Mouse (Mus musculus) limb, embryonic 14.5 days (tissue): Measurements from ENCODE around the gene Amdhd2. TPM values are rescaled to one million over a fixed set of nuclear protein-coding genes. Genes with fewer than 3 reads are reported as not detected.
"Not testable (repeated sequence)": the region's sequence is repeated elsewhere in the genome, so short reads cannot be mapped to it uniquely, and the experiment has no call there.

Experiments
- ATAC-seq: fragments of 200-750 bp; cut with Nextera tagmentation; 2 replicates; pipeline ENCODE4 v1.8.0; 2017; ENCODE audit warnings: low read depth, moderate number of reproducible peaks, moderate TSS enrichment; ENCODE audit not compliant: low FRiP score
- DNase-seq: peaks from one replicate; pipeline ENCODE4 v3.0.0-alpha.2; 2015; ENCODE audit warnings: low spot score
- H3K27ac ChIP-seq: fragments of 300-500 bp; sonication (generic); replicated peaks from 2 replicates; pipeline ENCODE4 v1.5.1; 2014; ENCODE audit warnings: low read depth, mild to moderate bottlenecking, low read length, moderate library complexity, mixed read lengths
- H3K27me3 ChIP-seq: fragments of 300-500 bp; sonication (generic); 2 replicates; pipeline ENCODE4 v1.6.1; 2014; ENCODE audit warnings: low read length, mixed read lengths; ENCODE audit not compliant: control insufficient read depth, insufficient read depth
- H3K36me3 ChIP-seq: fragments of 300-500 bp; sonication (generic); 2 replicates; pipeline ENCODE4 v1.6.1; 2014; ENCODE audit warnings: mild to moderate bottlenecking, low read length, moderate library complexity, mixed read lengths; ENCODE audit not compliant: control insufficient read depth, insufficient read depth
- H3K4me1 ChIP-seq: fragments of 300-500 bp; sonication (generic); 2 replicates; pipeline ENCODE4 v1.6.1; 2014; ENCODE audit warnings: antibody characterized with exemption, low read length, mixed read lengths; ENCODE audit not compliant: control insufficient read depth, insufficient read depth
- H3K4me2 ChIP-seq: fragments of 300-500 bp; sonication (generic); replicated peaks from 2 replicates; pipeline ENCODE4 v1.6.1; 2014; ENCODE audit warnings: low read depth, mild to moderate bottlenecking, low read length, moderate library complexity; ENCODE audit not compliant: severe bottlenecking
- H3K4me3 ChIP-seq: fragments of 300-500 bp; sonication (generic); replicated peaks from 2 replicates; pipeline ENCODE4 v1.5.1; 2014; ENCODE audit warnings: low read length
- H3K9ac ChIP-seq: fragments of 300-500 bp; sonication (generic); 2 replicates; pipeline ENCODE4 v1.6.1; 2014; ENCODE audit warnings: mild to moderate bottlenecking, low read depth, low read length, moderate library complexity; ENCODE audit not compliant: severe bottlenecking
- H3K9me3 ChIP-seq: fragments of 300-500 bp; sonication (generic); 2 replicates; pipeline ENCODE4 v1.6.1; 2016; ENCODE audit warnings: low read length; ENCODE audit not compliant: control insufficient read depth
- POLR2A ChIP-seq: fragments of 200-500 bp; IDR thresholded peaks from 2 replicates; pipeline ENCODE4 v1.8.0; 2012; ENCODE audit warnings: inconsistent platforms, mild to moderate bottlenecking, moderate library complexity, borderline replicate concordance; ENCODE audit not compliant: insufficient read depth, insufficient read length; ENCODE audit errors: extremely low read depth
- WGBS: fragments of 180-500 bp; shearing (Covaris S2); extraction: QIAGEN DNeasy Blood & Tissue Kit; methylation state at CpG from one replicate; pipeline ENCODE4 v1.1.7; 2014; 5-methylcytosine and 5-hydroxymethylcytosine counted together
- polyA plus RNA-seq, 2 experiments: library from polyadenylated mRNA; depleted of rRNA in 1 of 2; stranded (reverse) in 1 of 2; unstranded in 1 of 2; fragments of >200 nt; fragmentation: Nextera tagmentation in 1 of 2; extraction: Ambion mirVana in 1 of 2; gene quantifications; 2 replicates each; pipeline versions ENCODE4 v1.2.1 to v1.2.3; 2012 to 2014

The Amdhd2 gene
- polyA plus RNA-seq, 2 experiments, result 27.4 to 31.2 TPM

- Histone ChIP-seq H3K9me3 (no peaks in the 10 kb centered on the region), H3K4me2 (no peak overlapping the region), H3K36me3 (no peaks in the 10 kb centered on the region), H3K9ac (no peak overlapping the region), H3K27ac (no peak overlapping the region), H3K4me3 (no peak overlapping the region), H3K27me3 (no peaks in the 10 kb centered on the region), H3K4me1 (peaks cover 8% of the 10 kb centered on the region)
- ATAC-seq (no peak), DNase-seq (no peak)
- 65% methylated on average over 2 of the region's 2 CpGs for WGBS
- TF ChIP-seq POLR2A, result no peak
These were observed 26.2 kb downstream of the Amdhd2 start for GRCm38 (mm10) chr17:24137226-24137880.

GRCm38 (mm10) chr17:24134062-24134461, 29.5 kb downstream of the Amdhd2 start:
- no peaks in the 10 kb centered on the region for H3K9me3 ChIP-seq
- H3K4me1 ChIP-seq, result 0 out of 2 replicates have a peak, but pooled peaks cover 2% of the 10 kb centered on the region
- no peak overlapping the region for H3K4me2 ChIP-seq
- no peak overlapping the region for H3K9ac ChIP-seq
- DNase-seq (no peak), ATAC-seq (no peak)
- no peak overlapping the region for H3K4me3 ChIP-seq
- no peak for TF ChIP-seq POLR2A
- H3K27ac ChIP-seq, result no peak overlapping the region
- no peaks in the 10 kb centered on the region for H3K36me3 ChIP-seq
- H3K27me3 ChIP-seq, result no peaks in the 10 kb centered on the region

GRCm38 (mm10) chr17:24132919-24133318, 30.6 kb downstream of the Amdhd2 start:
- not testable (repeated sequence) for ATAC-seq, H3K36me3 ChIP-seq, H3K9me3 ChIP-seq, H3K4me1 ChIP-seq, H3K27me3 ChIP-seq, H3K4me3 ChIP-seq, DNase-seq, H3K27ac ChIP-seq, H3K9ac ChIP-seq, H3K4me2 ChIP-seq
- WGBS, result 86% methylated on average over 4 of the region's 4 CpGs

DNA sequence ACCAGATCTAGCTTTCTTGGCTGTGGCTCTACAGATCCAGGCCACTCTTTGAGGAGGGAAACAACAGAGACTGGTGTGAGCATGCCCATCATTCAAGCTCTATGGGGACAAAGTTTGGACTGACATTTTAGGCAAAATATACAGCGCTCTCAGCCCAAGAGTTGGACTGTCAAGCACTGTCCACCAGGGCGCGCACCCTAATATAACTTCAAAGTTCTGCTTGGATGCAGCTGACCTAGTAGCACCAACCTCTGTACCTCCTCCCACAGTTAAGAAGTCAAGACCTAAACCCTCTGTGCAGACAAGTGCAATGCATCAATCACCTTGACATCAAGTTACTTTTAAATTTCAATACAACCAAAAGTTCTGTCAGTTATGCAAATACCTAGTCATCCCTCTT, 32.0 kb downstream of the Amdhd2 start:
- Histone ChIP-seq H3K27ac (no peak overlapping the region), H3K4me1 (0 out of 2 replicates have a peak, but pooled peaks cover 2% of the 10 kb centered on the region), H3K9ac (no peak overlapping the region), H3K27me3 (no peaks in the 10 kb centered on the region), H3K9me3 (no peaks in the 10 kb centered on the region), H3K4me3 (no peak overlapping the region), H3K36me3 (no peaks in the 10 kb centered on the region), H3K4me2 (no peak overlapping the region)
- no peak for ATAC-seq
- 86% methylated on average over 3 of the region's 3 CpGs for WGBS
- DNase-seq, result no peak
- no peak for TF ChIP-seq POLR2A

- not testable (repeated sequence) for H3K27ac ChIP-seq, H3K27me3 ChIP-seq, H3K4me1 ChIP-seq, H3K9me3 ChIP-seq, H3K4me2 ChIP-seq, ATAC-seq, DNase-seq, H3K4me3 ChIP-seq, H3K36me3 ChIP-seq, H3K9ac ChIP-seq
- 97% methylated on average over 4 of the region's 4 CpGs for WGBS
These were observed 34.3 kb downstream of the Amdhd2 start for GRCm38 (mm10) chr17:24129246-24129645.

DNA sequence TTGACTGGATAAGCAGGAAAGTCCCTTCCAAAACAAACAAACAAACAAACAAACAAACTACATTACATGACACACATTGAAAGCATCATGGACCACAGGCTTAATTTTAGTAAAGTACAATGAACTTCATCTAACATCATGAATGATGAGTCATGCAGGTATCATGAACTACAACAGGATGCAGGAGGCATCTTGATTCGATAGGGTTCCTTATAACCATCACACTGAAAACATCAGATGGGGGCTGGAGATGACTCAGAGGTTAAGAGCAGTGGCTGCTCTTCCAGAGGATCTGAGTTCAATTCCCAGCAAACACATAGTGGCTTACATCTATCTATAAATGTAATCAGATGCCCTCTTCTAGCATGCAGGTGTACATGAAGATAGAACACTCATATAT, 36.0 kb downstream of the Amdhd2 start:
- ATAC-seq, result no peak
- Histone ChIP-seq H3K4me2 (no peak overlapping the region), H3K9ac (no peak overlapping the region), H3K9me3 (no peaks in the 10 kb centered on the region), H3K4me1 (0 out of 2 replicates have a peak, but pooled peaks cover 2% of the 10 kb centered on the region), H3K36me3 (no peaks in the 10 kb centered on the region), H3K27me3 (no peaks in the 10 kb centered on the region), H3K27ac (no peak overlapping the region), H3K4me3 (no peak overlapping the region)
- 88% methylated on average over 1 of the region's 1 CpGs for WGBS
- no peak for TF ChIP-seq POLR2A
- DNase-seq, result no peak
